Mouse (Mus musculus) CD4-positive naive resting alpha-beta T cell, adult 57 days (primary cell): ENCODE measurements around the gene Slc23a4. TPM values are rescaled to one million over a fixed set of nuclear protein-coding genes. Genes with fewer than 3 reads are reported as not detected.

Experiments used
- total RNA-seq: library from RNA; stranded (reverse); gene quantifications from one replicate; pipeline ENCODE4 v1.2.4, GENCODE M21; 2023

Gene Slc23a4
- total RNA-seq: 0.71 TPM

GRCm38 (mm10) chr6:34988081-34988761 is at the start of gene Slc23a4:
Slc23a4 (minus strand) TSS chr6:34988404.

DNA sequence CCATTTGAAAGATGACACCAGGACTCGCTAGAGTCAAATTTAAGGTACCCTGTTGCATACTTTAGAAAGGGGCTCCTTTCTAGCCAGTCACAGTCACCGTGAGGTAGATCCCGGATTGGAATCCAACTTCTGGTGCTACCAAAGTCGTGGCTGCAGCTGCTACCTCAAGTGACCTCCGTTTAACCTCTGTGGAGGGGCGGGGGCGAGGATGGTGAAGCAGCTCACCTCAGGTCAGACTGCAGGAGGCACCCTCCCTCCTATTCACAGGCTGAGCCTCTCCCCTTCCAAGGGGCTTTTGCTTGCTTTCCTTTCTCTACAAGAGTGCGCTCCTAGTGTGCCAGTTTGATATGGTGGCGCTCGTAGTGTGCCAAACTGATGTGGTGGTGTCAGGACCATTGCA is 68.2 kb downstream of the Slc23a4 start, which contains the start of gene Stra8:
Stra8 (plus strand) TSS at position 208 of the 400 bp plus-strand sequence.

GRCm38 (mm10) chr6:34910371-34911219 is 77.6 kb downstream of the Slc23a4 start, which contains the start of gene Wdr91:
Wdr91 (minus strand) TSS chr6:34910876.

Other genes with a start within 250 kb of the Slc23a4 start
- gene Agbl3, start 208.0 kb downstream of the Slc23a4 start, total RNA-seq: 2.5 TPM
- 5.4 TPM for gene Tmem140, start 125.3 kb downstream of the Slc23a4 start, total RNA-seq
- 5.6 TPM for gene Cyren, start 110.3 kb downstream of the Slc23a4 start, total RNA-seq
- gene Wdr91, start 77.5 kb downstream of the Slc23a4 start, total RNA-seq: 51.7 TPM
- not detected for gene Stra8, start 68.2 kb downstream of the Slc23a4 start, total RNA-seq
- 53.9 TPM for gene Cnot4, start 145.3 kb upstream of the Slc23a4 start, total RNA-seq
- gene Nup205, start 189.0 kb upstream of the Slc23a4 start, total RNA-seq: 51.9 TPM